Mouse (Mus musculus) megakaryocyte-erythroid progenitor cell, adult 5-6 weeks (primary cell): Measurements from ENCODE around the gene Nckipsd. TPM values are rescaled to one million over a fixed set of nuclear protein-coding genes. Genes with fewer than 3 reads are reported as not detected.

Experiments
- ATAC-seq: replicated peaks from 2 replicates; pipeline ENCODE4 v1.8.0; 2016; ENCODE audit warnings: mild to moderate bottlenecking, inconsistent platforms; ENCODE audit not compliant: severe bottlenecking, poor library complexity, low FRiP score, low TSS enrichment
- total RNA-seq, 2 experiments: library from RNA; stranded (forward) in 1 of 2; stranded (reverse) in 1 of 2; fragments of 200-1000, 215-1000 nt in 1 of 2; fragments of >200 nt in 1 of 2; fragmentation: Nextera tagmentation in 1 of 2; gene quantifications; 2 replicates each; pipeline ENCODE4 v1.2.3; 2014 to 2017

The Nckipsd gene
- total RNA-seq, 2 experiments from 2014 or later: 2.3 to 12.2 TPM

DNA sequence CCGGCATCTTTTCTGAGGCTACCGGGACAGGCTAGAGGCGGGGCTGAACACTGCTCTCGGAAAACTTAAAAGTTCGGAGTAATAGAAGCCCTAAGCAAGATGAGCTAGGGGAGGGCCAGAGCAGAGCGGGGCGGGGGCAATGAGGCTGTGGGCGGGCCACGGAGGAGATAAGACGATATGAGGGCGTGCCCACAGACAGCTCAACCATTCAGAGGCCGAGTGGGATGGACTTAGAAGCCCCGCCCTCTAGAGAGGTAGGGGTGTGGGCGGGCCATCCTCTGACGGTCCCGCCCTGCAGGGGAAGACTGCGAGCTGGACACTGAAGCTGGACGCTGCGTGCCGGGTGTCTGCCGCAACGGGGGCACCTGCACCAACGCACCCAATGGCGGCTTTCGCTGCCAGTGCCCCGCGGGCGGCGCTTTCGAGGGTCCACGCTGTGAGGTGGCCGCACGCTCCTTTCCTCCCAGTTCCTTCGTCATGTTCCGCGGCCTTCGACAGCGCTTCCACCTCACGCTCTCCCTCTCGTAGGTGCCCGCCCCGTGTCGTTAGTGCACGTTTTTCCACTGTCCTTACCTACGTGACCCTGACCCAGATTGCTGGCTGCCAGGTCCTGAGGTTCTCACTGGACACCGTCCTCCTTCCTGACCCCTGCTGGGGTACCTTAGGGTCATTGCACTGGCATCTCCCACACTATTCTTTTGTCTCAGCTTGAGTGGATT lies 24.4 kb downstream of the Nckipsd start:
- ATAC-seq: peak; percentile 91

DNA sequence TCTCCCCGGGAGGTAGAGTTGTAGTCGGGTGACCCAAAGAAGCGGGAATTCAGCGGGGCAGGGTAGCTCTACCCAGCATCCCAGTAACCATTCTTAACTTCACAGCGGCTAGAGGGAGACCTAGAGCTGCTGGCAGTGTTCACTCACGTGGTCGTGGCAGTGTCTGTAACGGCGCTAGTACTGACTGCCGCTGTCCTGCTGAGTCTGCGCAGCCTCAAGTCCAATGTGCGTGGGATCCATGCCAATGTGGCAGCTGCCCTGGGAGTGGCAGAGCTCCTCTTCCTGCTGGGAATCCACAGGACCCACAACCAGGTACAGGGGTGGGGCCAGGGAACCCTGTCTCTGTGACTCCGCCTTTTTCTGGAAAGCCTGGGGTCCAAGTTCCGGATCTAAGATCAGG lies 34.8 kb downstream of the Nckipsd start:
- peak; percentile 53; the same call in 1 of the 2 replicates for ATAC-seq

- no peak for ATAC-seq
Observed at GRCm38 (mm10) chr9:108845390-108845789, 37.2 kb downstream of the Nckipsd start.

- ATAC-seq: no peak
Observed at GRCm38 (mm10) chr9:108847374-108847773, 39.2 kb downstream of the Nckipsd start.

- ATAC-seq: no peak
Observed at GRCm38 (mm10) chr9:108848419-108848818, 40.3 kb downstream of the Nckipsd start.

DNA sequence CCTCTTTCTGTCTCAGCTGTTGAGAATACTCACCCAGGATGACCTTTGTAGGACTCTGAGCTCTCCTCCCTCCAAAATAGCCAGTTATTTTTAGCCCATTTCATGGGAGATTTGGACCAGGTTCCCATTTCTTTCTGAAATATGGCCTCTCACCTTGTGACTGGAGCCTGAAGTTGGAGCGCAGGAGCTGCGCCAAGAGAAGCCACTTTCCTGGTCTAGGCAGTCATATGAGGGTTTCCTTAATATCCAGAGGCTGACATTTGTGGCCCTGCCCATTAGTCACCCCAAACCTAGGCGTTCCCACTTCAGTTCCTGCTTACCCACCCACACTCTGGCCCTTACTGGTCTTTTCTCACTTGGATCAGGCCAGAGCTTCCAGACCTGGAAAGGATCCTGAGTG lies 44.8 kb downstream of the Nckipsd start, which contains the start of gene Slc26a6:
TSS of gene Slc26a6 (plus strand) at position 308 of the 400 bp plus-strand sequence.
- no peak for ATAC-seq

DNA sequence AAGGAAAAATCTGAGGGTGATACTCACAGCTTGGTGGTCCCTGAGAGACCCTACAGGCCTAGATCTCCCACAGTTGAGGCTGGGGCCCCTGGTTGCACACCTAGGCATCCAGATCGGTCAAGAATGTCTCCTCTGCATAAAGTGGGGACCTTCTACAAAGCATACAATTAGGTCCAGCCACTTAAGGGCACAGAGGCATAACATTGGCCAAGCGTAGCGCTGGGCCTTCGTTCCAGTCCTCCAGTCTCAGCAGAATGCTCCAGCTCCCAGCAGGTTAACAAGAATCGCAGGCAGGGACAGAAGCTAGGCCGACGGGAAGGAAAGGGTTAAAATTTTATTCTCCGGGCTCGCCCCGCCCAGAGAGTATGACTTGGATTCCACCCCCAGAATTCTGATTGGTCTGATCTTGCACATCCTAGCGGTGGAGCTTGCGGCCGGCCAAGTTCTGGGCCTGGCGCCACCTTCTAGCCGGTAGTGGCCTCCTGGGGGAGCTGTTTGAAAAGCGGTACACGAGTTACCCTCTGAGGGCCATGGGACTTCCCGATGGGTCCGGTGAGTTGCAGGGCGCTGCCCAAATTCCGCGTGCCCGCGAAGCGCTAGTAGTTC lies 45.6 kb downstream of the Nckipsd start:
- ATAC-seq: peak; percentile 93

GRCm38 (mm10) chr9:108854241-108854696 lies 46.1 kb downstream of the Nckipsd start:
- peak; percentile 89 for ATAC-seq

DNA sequence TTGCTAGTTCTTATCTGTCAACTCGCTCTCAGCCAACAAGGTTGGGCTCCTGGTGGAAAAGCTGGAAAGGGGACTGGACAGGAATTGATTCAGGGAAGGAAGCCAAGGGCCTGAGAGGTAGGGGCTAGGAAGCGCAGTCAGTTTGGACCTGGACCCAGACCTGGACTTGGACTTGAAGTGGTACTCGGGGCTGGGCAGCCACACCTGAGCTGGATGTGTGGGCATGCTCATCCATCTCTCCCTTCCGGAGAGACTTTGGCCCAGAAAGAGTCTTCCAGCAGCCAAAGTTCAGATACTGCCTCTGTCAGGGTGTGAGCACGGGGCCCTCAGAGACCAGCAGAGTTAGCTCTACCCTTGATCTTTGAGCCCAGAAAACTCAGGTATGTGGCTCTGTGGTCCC lies 47.2 kb downstream of the Nckipsd start:
- ATAC-seq: no peak

GRCm38 (mm10) chr9:108858792-108859527 lies 50.8 kb downstream of the Nckipsd start:
- no peak for ATAC-seq

Other genes with a start within 250 kb of the Nckipsd start
- 430 and 507 TPM in 2 replicates for gene Impdh2, start 248.1 kb upstream of the Nckipsd start, total RNA-seq (2014; fragmentation: Nextera tagmentation)
- 413 and 539 TPM in 2 replicates for gene Impdh2, start 248.1 kb upstream of the Nckipsd start, total RNA-seq (2017)
- gene Ndufaf3, start 240.9 kb upstream of the Nckipsd start, total RNA-seq (2014; fragmentation: Nextera tagmentation): 21.9 and 31.1 TPM in 2 replicates
- 14.1 and 28.7 TPM in 2 replicates for gene Ndufaf3, start 240.9 kb upstream of the Nckipsd start, total RNA-seq (2017)
- gene Dalrd3, start 238.5 kb upstream of the Nckipsd start, total RNA-seq (2014; fragmentation: Nextera tagmentation): 119 and 182 TPM in 2 replicates
- gene Dalrd3, start 238.5 kb upstream of the Nckipsd start, total RNA-seq (2017): 27.5 and 61.0 TPM in 2 replicates
- gene Wdr6, start 229.6 kb upstream of the Nckipsd start, total RNA-seq (2014; fragmentation: Nextera tagmentation): 33.2 and 34.7 TPM in 2 replicates
- gene Wdr6, start 229.6 kb upstream of the Nckipsd start, total RNA-seq (2017): 25.8 and 26.8 TPM in 2 replicates
- gene P4htm, start 210.7 kb upstream of the Nckipsd start, total RNA-seq (2014; fragmentation: Nextera tagmentation): 2.6 and 3.2 TPM in 2 replicates
- gene P4htm, start 210.7 kb upstream of the Nckipsd start, total RNA-seq (2017): 1.5 TPM in 1 of 2 replicates, not detected in the other
- 38.8 and 59.3 TPM in 2 replicates for gene Arih2, start 159.0 kb upstream of the Nckipsd start, total RNA-seq (2014; fragmentation: Nextera tagmentation)
- 61.5 and 65.1 TPM in 2 replicates for gene Arih2, start 159.0 kb upstream of the Nckipsd start, total RNA-seq (2017)
- 15.2 and 16.4 TPM in 2 replicates for gene Slc25a20, start 146.3 kb upstream of the Nckipsd start, total RNA-seq (2014; fragmentation: Nextera tagmentation)
- 23.4 and 29.7 TPM in 2 replicates for gene Slc25a20, start 146.3 kb upstream of the Nckipsd start, total RNA-seq (2017)
- 15.7 and 19.3 TPM in 2 replicates for gene Prkar2a, start 119.1 kb upstream of the Nckipsd start, total RNA-seq (2014; fragmentation: Nextera tagmentation)
- gene Prkar2a, start 119.1 kb upstream of the Nckipsd start, total RNA-seq (2017): 15.8 and 26.9 TPM in 2 replicates
- 29.8 and 36.7 TPM in 2 replicates for gene Ip6k2, start 24.6 kb upstream of the Nckipsd start, total RNA-seq (2014; fragmentation: Nextera tagmentation)
- 31.3 and 48.7 TPM in 2 replicates for gene Ip6k2, start 24.6 kb upstream of the Nckipsd start, total RNA-seq (2017)
- gene Celsr3, start 18.0 kb downstream of the Nckipsd start, total RNA-seq (2014; fragmentation: Nextera tagmentation): not detected in 2 replicates
- 0.05 TPM in 1 of 2 replicates, not detected in the other for gene Celsr3, start 18.0 kb downstream of the Nckipsd start, total RNA-seq (2017)
- gene Slc26a6, start 44.9 kb downstream of the Nckipsd start, total RNA-seq (2014; fragmentation: Nextera tagmentation): 5.7 and 5.8 TPM in 2 replicates
- 0.30 and 1.4 TPM in 2 replicates for gene Slc26a6, start 44.9 kb downstream of the Nckipsd start, total RNA-seq (2017)
- gene Tmem89, start 106.3 kb downstream of the Nckipsd start, total RNA-seq (2014; fragmentation: Nextera tagmentation): 2.7 TPM in 1 of 2 replicates, not detected in the other
- not detected in 2 replicates for gene Tmem89, start 106.3 kb downstream of the Nckipsd start, total RNA-seq (2017)
- gene Uqcrc1, start 128.3 kb downstream of the Nckipsd start, total RNA-seq (2014; fragmentation: Nextera tagmentation): 281 and 361 TPM in 2 replicates
- 283 and 345 TPM in 2 replicates for gene Uqcrc1, start 128.3 kb downstream of the Nckipsd start, total RNA-seq (2017)
- 0.45 TPM in 1 of 2 replicates, not detected in the other for gene Col7a1, start 145.2 kb downstream of the Nckipsd start, total RNA-seq (2014; fragmentation: Nextera tagmentation)
- gene Col7a1, start 145.2 kb downstream of the Nckipsd start, total RNA-seq (2017): 0.42 TPM in 1 of 2 replicates, not detected in the other
- gene Ucn2, start 177.6 kb downstream of the Nckipsd start, total RNA-seq (2014; fragmentation: Nextera tagmentation): 1.2 TPM in 1 of 2 replicates, not detected in the other
- gene Ucn2, start 177.6 kb downstream of the Nckipsd start, total RNA-seq (2017): not detected in 2 replicates
- gene Pfkfb4, start 183.4 kb downstream of the Nckipsd start, total RNA-seq (2014; fragmentation: Nextera tagmentation): 6.2 and 22.7 TPM in 2 replicates
- gene Pfkfb4, start 183.4 kb downstream of the Nckipsd start, total RNA-seq (2017): 4.8 and 11.5 TPM in 2 replicates
- gene Shisa5, start 230.2 kb downstream of the Nckipsd start, total RNA-seq (2014; fragmentation: Nextera tagmentation): 52.0 and 52.8 TPM in 2 replicates
- 37.6 and 74.5 TPM in 2 replicates for gene Shisa5, start 230.2 kb downstream of the Nckipsd start, total RNA-seq (2017)